Mouse (Mus musculus) limb, embryonic 14.5 days (tissue): Measurements from ENCODE around the gene Tsen34. TPM values are rescaled to one million over a fixed set of nuclear protein-coding genes. Genes with fewer than 3 reads are reported as not detected.
A peak's percentile ranks its signal among the peaks of the same experiment; 100 is the strongest.
"Not testable (repeated sequence)": the region's sequence is repeated elsewhere in the genome, so short reads cannot be mapped to it uniquely, and the experiment has no call there.

Experiments used
- ATAC-seq: fragments of 200-750 bp; cut with Nextera tagmentation; 2 replicates; pipeline ENCODE4 v1.8.0; 2017; ENCODE audit warnings: low read depth, moderate number of reproducible peaks, moderate TSS enrichment; ENCODE audit not compliant: low FRiP score
- DNase-seq: peaks from one replicate; pipeline ENCODE4 v3.0.0-alpha.2; 2015; ENCODE audit warnings: low spot score
- H3K27ac ChIP-seq: fragments of 300-500 bp; sonication (generic); replicated peaks from 2 replicates; pipeline ENCODE4 v1.5.1; 2014; ENCODE audit warnings: low read depth, mild to moderate bottlenecking, low read length, moderate library complexity, mixed read lengths
- H3K27me3 ChIP-seq: fragments of 300-500 bp; sonication (generic); 2 replicates; pipeline ENCODE4 v1.6.1; 2014; ENCODE audit warnings: low read length, mixed read lengths; ENCODE audit not compliant: control insufficient read depth, insufficient read depth
- H3K36me3 ChIP-seq: fragments of 300-500 bp; sonication (generic); 2 replicates; pipeline ENCODE4 v1.6.1; 2014; ENCODE audit warnings: mild to moderate bottlenecking, low read length, moderate library complexity, mixed read lengths; ENCODE audit not compliant: control insufficient read depth, insufficient read depth
- H3K4me1 ChIP-seq: fragments of 300-500 bp; sonication (generic); 2 replicates; pipeline ENCODE4 v1.6.1; 2014; ENCODE audit warnings: antibody characterized with exemption, low read length, mixed read lengths; ENCODE audit not compliant: control insufficient read depth, insufficient read depth
- H3K4me2 ChIP-seq: fragments of 300-500 bp; sonication (generic); replicated peaks from 2 replicates; pipeline ENCODE4 v1.6.1; 2014; ENCODE audit warnings: low read depth, mild to moderate bottlenecking, low read length, moderate library complexity; ENCODE audit not compliant: severe bottlenecking
- H3K4me3 ChIP-seq: fragments of 300-500 bp; sonication (generic); replicated peaks from 2 replicates; pipeline ENCODE4 v1.5.1; 2014; ENCODE audit warnings: low read length
- H3K9ac ChIP-seq: fragments of 300-500 bp; sonication (generic); 2 replicates; pipeline ENCODE4 v1.6.1; 2014; ENCODE audit warnings: mild to moderate bottlenecking, low read depth, low read length, moderate library complexity; ENCODE audit not compliant: severe bottlenecking
- H3K9me3 ChIP-seq: fragments of 300-500 bp; sonication (generic); 2 replicates; pipeline ENCODE4 v1.6.1; 2016; ENCODE audit warnings: low read length; ENCODE audit not compliant: control insufficient read depth
- POLR2A ChIP-seq: fragments of 200-500 bp; IDR thresholded peaks from 2 replicates; pipeline ENCODE4 v1.8.0; 2012; ENCODE audit warnings: inconsistent platforms, mild to moderate bottlenecking, moderate library complexity, borderline replicate concordance; ENCODE audit not compliant: insufficient read depth, insufficient read length; ENCODE audit errors: extremely low read depth
- WGBS: fragments of 180-500 bp; shearing (Covaris S2); extraction: QIAGEN DNeasy Blood & Tissue Kit; methylation state at CpG from one replicate; pipeline ENCODE4 v1.1.7; 2014; 5-methylcytosine and 5-hydroxymethylcytosine counted together
- polyA plus RNA-seq, 2 experiments: library from polyadenylated mRNA; depleted of rRNA in 1 of 2; stranded (reverse) in 1 of 2; unstranded in 1 of 2; fragments of >200 nt; fragmentation: Nextera tagmentation in 1 of 2; extraction: Ambion mirVana in 1 of 2; gene quantifications; 2 replicates each; pipeline versions ENCODE4 v1.2.1 to v1.2.3; 2012 to 2014

Tsen34 gene
- polyA plus RNA-seq, 2 experiments: 193 to 273 TPM

DNA sequence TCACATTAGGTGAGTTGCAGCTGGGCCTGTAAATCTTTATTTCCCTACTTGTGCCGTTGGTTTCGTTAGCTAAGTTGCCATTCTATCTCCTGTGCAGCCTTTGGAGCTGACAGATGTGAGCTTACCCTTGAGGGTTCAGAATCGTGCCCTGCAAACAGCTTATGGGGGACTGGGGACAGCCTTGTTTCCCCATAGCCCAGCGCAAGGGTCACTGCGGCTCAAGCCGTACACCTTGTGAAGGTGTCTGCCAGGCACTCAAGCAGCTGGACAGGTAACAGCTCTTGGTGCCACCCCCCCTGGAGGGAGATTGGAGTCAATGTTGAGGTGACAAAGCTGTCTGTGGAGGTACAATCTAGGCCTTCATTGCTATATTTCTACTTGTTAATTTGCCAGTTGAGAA lies 13.2 kb downstream of the Tsen34 start:
- Histone ChIP-seq H3K4me3 (peak overlapping the region; percentile 74), H3K9ac (peak overlapping the region; percentile 92), H3K27me3 (no peaks in the 10 kb centered on the region), H3K36me3 (peaks cover 42% of the 10 kb centered on the region), H3K27ac (no peak overlapping the region), H3K4me1 (peaks cover 3% of the 10 kb centered on the region; the same call in 1 of the 2 replicates), H3K9me3 (no peaks in the 10 kb centered on the region), H3K4me2 (peak overlapping the region; percentile 87)
- no peak for TF ChIP-seq POLR2A
- ATAC-seq (no peak), DNase-seq (no peak)
- WGBS: 31% methylated on average over 6 of the region's 6 CpGs

DNA sequence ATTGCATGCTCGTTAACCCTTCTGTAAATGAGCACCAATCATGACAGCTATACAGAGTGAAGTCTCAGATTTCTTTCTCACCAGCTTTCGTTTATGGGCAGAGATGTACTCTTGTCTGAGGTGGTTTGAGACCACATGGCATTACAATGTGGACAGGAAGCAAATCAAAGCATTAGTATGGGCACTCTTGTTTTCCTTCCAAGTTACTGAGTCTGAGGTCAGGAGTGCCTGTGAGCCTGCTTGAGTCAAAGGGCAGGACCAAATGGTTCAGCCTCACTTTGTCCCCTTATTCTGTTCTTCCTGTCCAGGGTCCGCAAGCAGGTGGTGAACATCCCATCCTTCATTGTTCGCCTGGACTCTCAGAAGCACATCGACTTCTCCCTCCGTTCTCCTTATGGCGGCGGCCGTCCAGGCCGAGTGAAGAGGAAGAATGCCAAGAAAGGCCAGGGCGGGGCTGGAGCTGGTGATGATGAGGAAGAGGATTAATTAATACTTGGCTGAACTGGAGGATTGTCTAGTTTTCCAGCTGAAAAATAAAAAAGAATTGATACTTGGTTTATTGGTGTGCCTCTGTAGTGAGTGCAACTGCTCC lies 13.8 kb downstream of the Tsen34 start:
- peak overlapping the region; percentile 74 for H3K4me3 ChIP-seq
- peaks cover 36% of the 10 kb centered on the region for H3K36me3 ChIP-seq
- DNase-seq: no peak
- H3K4me2 ChIP-seq: peak overlapping the region; percentile 87
- 0 out of 2 replicates have a peak overlapping the region, but pooled peaks have one; percentile 92 for H3K9ac ChIP-seq
- H3K27ac ChIP-seq: no peak overlapping the region
- peaks cover 3% of the 10 kb centered on the region; the same call in 1 of the 2 replicates for H3K4me1 ChIP-seq
- no peak for TF ChIP-seq POLR2A
- 65% methylated on average over 11 of the region's 11 CpGs for WGBS
- H3K27me3 ChIP-seq: no peaks in the 10 kb centered on the region
- ATAC-seq: no peak
- H3K9me3 ChIP-seq: no peaks in the 10 kb centered on the region

GRCm38 (mm10) chr7:3707027-3707426 lies 14.4 kb downstream of the Tsen34 start:
- H3K36me3 ChIP-seq: peaks cover 34% of the 10 kb centered on the region
- ATAC-seq (no peak), DNase-seq (no peak)
- H3K27ac ChIP-seq: no peak overlapping the region
- no peak overlapping the region for H3K4me3 ChIP-seq
- H3K4me2 ChIP-seq: no peak overlapping the region
- WGBS: 66% methylated on average over 4 of the region's 4 CpGs
- H3K27me3 ChIP-seq: no peaks in the 10 kb centered on the region
- H3K9ac ChIP-seq: no peak overlapping the region
- H3K9me3 ChIP-seq: no peaks in the 10 kb centered on the region
- no peak for TF ChIP-seq POLR2A
- peaks cover 3% of the 10 kb centered on the region; the same call in 1 of the 2 replicates for H3K4me1 ChIP-seq

DNA sequence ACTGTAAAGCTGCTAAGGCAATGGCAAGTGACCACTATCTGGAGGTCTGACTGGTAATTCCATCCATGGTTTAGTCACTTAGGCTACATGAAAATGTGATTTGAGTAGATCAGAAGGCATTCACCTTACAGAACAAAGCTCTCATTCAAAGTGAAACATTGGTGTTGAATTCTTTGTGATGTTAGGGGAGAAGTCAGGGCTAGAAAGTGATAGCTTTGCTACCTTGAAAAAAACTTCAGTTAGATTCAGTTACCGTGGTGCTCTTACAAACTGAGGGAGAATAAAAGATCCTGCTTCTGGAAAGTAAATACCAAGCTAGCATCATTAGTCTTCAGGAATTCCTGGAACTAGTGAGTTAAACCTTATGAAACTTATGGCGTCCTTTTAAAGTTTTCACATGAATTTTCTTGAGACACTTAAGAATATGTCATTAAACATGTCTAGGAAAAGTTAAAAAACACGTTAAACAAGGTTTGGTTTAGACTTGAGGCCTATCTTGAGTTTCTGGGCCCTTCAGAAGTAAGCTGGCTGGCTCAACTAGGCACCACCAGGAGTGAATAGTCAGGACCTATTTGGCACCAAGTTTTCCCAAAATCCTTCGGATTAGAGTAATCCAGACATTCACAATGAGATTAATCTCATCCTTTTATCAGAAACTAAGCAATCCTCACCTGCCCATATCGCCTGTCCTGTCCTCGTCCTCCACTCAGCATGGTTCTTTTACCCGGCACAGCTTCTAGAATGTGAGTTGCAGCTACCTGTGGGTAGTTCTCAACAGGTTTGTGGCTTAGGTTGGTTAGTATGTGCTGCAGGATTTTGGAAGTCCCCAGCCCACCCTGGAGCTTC lies 15.1 kb downstream of the Tsen34 start:
- no peaks in the 10 kb centered on the region for H3K9me3 ChIP-seq
- no peak for TF ChIP-seq POLR2A
- WGBS: 26% methylated on average over 7 of the region's 7 CpGs
- ATAC-seq: no peak
- H3K27me3 ChIP-seq: no peaks in the 10 kb centered on the region
- peaks cover 34% of the 10 kb centered on the region for H3K36me3 ChIP-seq
- H3K27ac ChIP-seq: no peak overlapping the region
- H3K4me1 ChIP-seq: peaks cover 3% of the 10 kb centered on the region; the same call in 1 of the 2 replicates
- H3K4me3 ChIP-seq: no peak overlapping the region
- H3K4me2 ChIP-seq: no peak overlapping the region
- no peak for DNase-seq
- H3K9ac ChIP-seq: no peak overlapping the region

- not testable (repeated sequence) for H3K9me3 ChIP-seq, H3K4me1 ChIP-seq, H3K27me3 ChIP-seq, ATAC-seq, H3K27ac ChIP-seq, H3K9ac ChIP-seq, H3K4me3 ChIP-seq, DNase-seq, H3K4me2 ChIP-seq
- peaks cover 34% of the 10 kb centered on the region for H3K36me3 ChIP-seq
- WGBS: 33% methylated on average over 5 of the region's 5 CpGs
These were observed 15.9 kb downstream of the Tsen34 start for GRCm38 (mm10) chr7:3708447-3708980.
